ENCODE assay signal across 47 mouse cellular contexts in the genomic region with DNA sequence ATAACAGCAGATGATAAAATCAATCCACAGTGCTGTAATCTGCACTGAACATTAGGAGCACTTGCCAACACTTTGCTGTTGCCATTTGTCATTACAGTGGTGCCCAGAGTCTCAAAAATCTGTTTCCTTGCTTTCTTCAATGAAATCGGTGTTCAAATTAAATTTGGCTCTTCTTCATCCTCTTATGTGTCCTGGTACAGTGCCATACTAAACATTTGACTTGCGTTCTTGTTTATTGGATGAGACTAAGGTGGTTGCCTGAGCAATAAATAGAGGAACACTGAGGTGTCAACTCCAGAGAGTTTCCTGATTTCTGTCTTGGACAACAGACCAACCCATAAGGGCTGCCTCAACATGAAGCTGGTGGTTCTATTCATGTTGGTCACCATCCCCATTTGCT. TPM values are rescaled to one million over a fixed set of nuclear protein-coding genes. Genes with fewer than 3 reads are reported as not detected.
"Had no signal": no experiment of that assay in that cellular context is flagged by ENCODE, and none has a peak within 500 bp of the region (broad histone marks: within the 10 kb centered on the region; RNA-seq: fewer than 3 reads in every experiment).

Gene Scgb2a2, plus strand, starts transcription at position 301 of the 400 bp plus-strand sequence.

- H3K9ac ChIP-seq: limb, embryonic 12.5 days; limb, embryonic 13.5 days; limb, embryonic 15.5 days; liver, embryonic 12.5 days; liver, embryonic 13.5 days; liver, embryonic 14.5 days; liver, embryonic 15.5 days; liver, postnatal 0 days; lung, embryonic 14.5 days; lung, embryonic 15.5 days; midbrain, embryonic 12.5 days; midbrain, embryonic 13.5 days; midbrain, embryonic 15.5 days; neural tube, embryonic 12.5 days had no signal

- H3K4me1 ChIP-seq: limb, embryonic 10.5 days; limb, embryonic 12.5 days; limb, embryonic 13.5 days; limb, embryonic 15.5 days; liver, embryonic 12.5 days; liver, embryonic 13.5 days; liver, embryonic 15.5 days; lung, embryonic 15.5 days; midbrain, embryonic 12.5 days; midbrain, embryonic 13.5 days; midbrain, embryonic 15.5 days; neural tube, embryonic 12.5 days had no signal

- H3K27me3 ChIP-seq: limb, embryonic 12.5 days; limb, embryonic 13.5 days; limb, embryonic 15.5 days; liver, embryonic 13.5 days; liver, embryonic 15.5 days; lung, embryonic 15.5 days; midbrain, embryonic 12.5 days; midbrain, embryonic 13.5 days; midbrain, embryonic 15.5 days; neural tube, embryonic 12.5 days had no signal

- H3K4me2 ChIP-seq: limb, embryonic 12.5 days; limb, embryonic 13.5 days; limb, embryonic 15.5 days; liver, embryonic 11.5 days; liver, embryonic 12.5 days; liver, embryonic 13.5 days; liver, embryonic 15.5 days; lung, embryonic 14.5 days; lung, embryonic 15.5 days; midbrain, embryonic 12.5 days; midbrain, embryonic 13.5 days; midbrain, embryonic 15.5 days; neural tube, embryonic 12.5 days had no signal

- DNase-seq: left cerebral cortex, postnatal 4 days; liver; liver, embryonic 13.5 days; liver, postnatal 0 days; lung, adult 18-20 months; lung, adult 2 months; lung, embryonic 14.5 days; lung, postnatal 10 days; lung, postnatal 14 days; lung, postnatal 36 days; lung, postnatal 4 days; midbrain, embryonic 14.5 days had no signal

- H3K9me3 ChIP-seq: limb, embryonic 10.5 days; limb, embryonic 12.5 days; limb, embryonic 13.5 days; limb, embryonic 15.5 days; liver, embryonic 12.5 days; liver, embryonic 13.5 days; liver, embryonic 15.5 days; lung, embryonic 15.5 days; megakaryocyte, embryonic 14.5 days; midbrain, embryonic 10.5 days; midbrain, embryonic 12.5 days; midbrain, embryonic 13.5 days; midbrain, embryonic 15.5 days; neural tube, embryonic 12.5 days had no signal

- H3K27ac ChIP-seq: left cerebral cortex, adult 2 months; limb, embryonic 10.5 days; limb, embryonic 12.5 days; limb, embryonic 13.5 days; limb, embryonic 15.5 days; liver, embryonic 12.5 days; liver, embryonic 13.5 days; liver, embryonic 14.5 days; liver, embryonic 15.5 days; lung, embryonic 15.5 days; macrophage; midbrain, embryonic 10.5 days; midbrain, embryonic 12.5 days; midbrain, embryonic 13.5 days; midbrain, embryonic 15.5 days; neural tube, embryonic 12.5 days had no signal

- ATAC-seq: liver, embryonic 12.5 days; liver, postnatal 0 days; lung, postnatal 0 days; midbrain, embryonic 13.5 days; midbrain, embryonic 15.5 days had no signal

- H3K4me3 ChIP-seq: left cerebral cortex, adult 2 months; limb, embryonic 10.5 days; limb, embryonic 12.5 days; limb, embryonic 13.5 days; limb, embryonic 15.5 days; liver, embryonic 12.5 days; liver, embryonic 13.5 days; liver, embryonic 15.5 days; lung, embryonic 15.5 days; megakaryocyte, embryonic 14.5 days; midbrain, embryonic 10.5 days; midbrain, embryonic 12.5 days; midbrain, embryonic 13.5 days; midbrain, embryonic 15.5 days; myocyte; neural tube, embryonic 12.5 days had no signal

- H3K36me3 ChIP-seq: limb, embryonic 10.5 days; limb, embryonic 12.5 days; limb, embryonic 13.5 days; limb, embryonic 15.5 days; liver, embryonic 12.5 days; liver, embryonic 13.5 days; liver, embryonic 15.5 days; lung, embryonic 15.5 days; midbrain, embryonic 10.5 days; midbrain, embryonic 12.5 days; midbrain, embryonic 13.5 days; midbrain, embryonic 15.5 days; neural tube, embryonic 12.5 days had no signal

RNA-seq across cellular contexts. Expression of gene Scgb2a2, which starts in this region (rescaled TPM):
- total RNA-seq: left cerebral cortex, adult 2 months; left cerebral cortex, adult 8-10 months; left cerebral cortex, postnatal 10 days; left cerebral cortex, postnatal 14 days; left cerebral cortex, postnatal 25 days; left cerebral cortex, postnatal 36 days; left cerebral cortex, postnatal 4 days; liver, adult 2 months; megakaryocyte progenitor cell, adult 5-6 weeks; megakaryocyte, adult 5-6 weeks; megakaryocyte-erythroid progenitor cell, adult 5-6 weeks; midbrain, postnatal 0 days; monocyte, adult 5-6 weeks had no signal
- polyA plus RNA-seq: limb, embryonic 10.5 days; limb, embryonic 11.5 days; limb, embryonic 12.5 days; limb, embryonic 13.5 days; limb, embryonic 14.5 days; limb, embryonic 15.5 days; liver, adult 2 months; liver, embryonic 11.5 days; liver, embryonic 12.5 days; liver, embryonic 13.5 days; liver, embryonic 14.5 days; liver, embryonic 15.5 days; liver, embryonic 16.5 days; liver, postnatal 0 days; lung, adult 2 months; lung, embryonic 14.5 days; lung, embryonic 15.5 days; lung, embryonic 16.5 days; lung, postnatal 0 days; macrophage; midbrain, embryonic 12.5 days; midbrain, embryonic 13.5 days; midbrain, embryonic 14.5 days; midbrain, embryonic 15.5 days; midbrain, postnatal 0 days; myocyte; neural tube, embryonic 11.5 days; neural tube, embryonic 12.5 days had no signal
